Mouse (Mus musculus): ENCODE measurements around the gene Osgin1. TPM values are rescaled to one million over a fixed set of nuclear protein-coding genes. Genes with fewer than 3 reads are reported as not detected.

Osgin1 gene
- total RNA-seq, 1 experiment from 2014 or later = 9.9 TPM

DNA sequence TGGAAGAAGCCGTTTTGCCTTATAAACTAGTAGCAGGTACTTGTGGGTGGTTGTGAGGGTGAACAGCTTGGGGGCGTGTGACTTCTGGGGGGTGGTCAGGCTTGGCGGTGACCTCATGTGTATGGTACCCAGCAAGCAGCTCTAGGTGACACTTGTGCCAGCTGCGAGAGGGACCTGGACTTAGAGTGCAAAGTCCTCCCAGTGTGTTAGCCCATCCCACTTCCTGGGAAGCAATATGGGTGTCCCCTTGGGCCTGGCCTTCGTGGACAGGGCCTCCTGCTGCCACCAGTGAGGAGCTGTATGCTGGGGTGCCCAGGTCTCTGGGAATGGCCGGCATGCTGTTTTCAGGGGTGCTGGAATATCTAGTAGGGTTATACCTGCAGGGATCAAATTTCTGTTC lies 5.0 kb downstream of the Osgin1 start:
- ATAC-seq (replicated peaks; ENCODE audit: insufficient number of reproducible peaks, low FRiP score, low TSS enrichment, poor library complexity, severe bottlenecking) = no peak

DNA sequence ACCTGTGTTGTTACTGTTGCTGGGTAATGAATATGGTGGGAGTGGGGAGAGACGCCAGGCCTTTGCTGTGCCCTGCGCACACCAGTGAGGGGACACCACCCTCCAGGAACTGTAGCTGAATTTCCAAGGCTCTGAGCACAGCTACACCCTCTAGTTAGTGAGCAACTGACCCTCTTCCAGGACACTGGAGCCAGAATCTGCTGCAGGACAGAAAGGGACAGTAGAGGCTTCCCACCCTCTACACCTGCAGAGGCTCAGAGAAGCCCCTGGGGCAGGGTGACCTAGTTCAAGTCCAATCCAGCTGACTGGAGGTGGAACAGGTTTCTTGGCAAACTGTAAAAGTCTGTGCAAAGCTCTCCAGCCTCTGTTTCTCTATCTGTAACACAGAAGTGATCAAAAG lies 5.5 kb downstream of the Osgin1 start:
- ATAC-seq (replicated peaks; ENCODE audit: insufficient number of reproducible peaks, low FRiP score, low TSS enrichment, poor library complexity, severe bottlenecking) = no peak

- no peak for ATAC-seq (replicated peaks; ENCODE audit: insufficient number of reproducible peaks, low FRiP score, low TSS enrichment, poor library complexity, severe bottlenecking)
These were observed 5.9 kb downstream of the Osgin1 start for GRCm38 (mm10) chr8:119439893-119440249.

GRCm38 (mm10) chr8:119440250-119440951 lies 6.5 kb downstream of the Osgin1 start:
- ATAC-seq (replicated peaks; ENCODE audit: insufficient number of reproducible peaks, low FRiP score, low TSS enrichment, poor library complexity, severe bottlenecking) = no peak; the same call in 1 of the 2 replicates

DNA sequence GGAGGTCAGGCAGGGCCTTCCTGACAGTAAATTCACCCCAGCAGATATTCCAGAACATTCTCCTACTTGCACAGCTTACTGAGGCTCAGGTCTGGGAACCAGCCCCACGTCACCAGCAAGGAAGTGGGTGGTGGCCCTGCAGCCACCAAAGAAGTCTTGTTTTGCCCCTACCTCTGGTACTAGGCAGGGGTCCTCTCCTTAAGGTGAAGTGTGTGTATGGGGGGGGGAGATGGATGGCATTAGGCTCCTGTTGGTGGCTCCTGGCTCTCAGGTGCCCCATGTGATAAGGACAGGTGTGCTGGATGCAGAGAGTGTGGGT lies 7.0 kb downstream of the Osgin1 start:
- no peak for ATAC-seq (replicated peaks; ENCODE audit: insufficient number of reproducible peaks, low FRiP score, low TSS enrichment, poor library complexity, severe bottlenecking)

- ATAC-seq (replicated peaks; ENCODE audit: insufficient number of reproducible peaks, low FRiP score, low TSS enrichment, poor library complexity, severe bottlenecking) = 0 out of 2 replicates have a peak, but pooled peaks have one; percentile 11
These were observed 8.1 kb downstream of the Osgin1 start for GRCm38 (mm10) chr8:119442013-119442412.

DNA sequence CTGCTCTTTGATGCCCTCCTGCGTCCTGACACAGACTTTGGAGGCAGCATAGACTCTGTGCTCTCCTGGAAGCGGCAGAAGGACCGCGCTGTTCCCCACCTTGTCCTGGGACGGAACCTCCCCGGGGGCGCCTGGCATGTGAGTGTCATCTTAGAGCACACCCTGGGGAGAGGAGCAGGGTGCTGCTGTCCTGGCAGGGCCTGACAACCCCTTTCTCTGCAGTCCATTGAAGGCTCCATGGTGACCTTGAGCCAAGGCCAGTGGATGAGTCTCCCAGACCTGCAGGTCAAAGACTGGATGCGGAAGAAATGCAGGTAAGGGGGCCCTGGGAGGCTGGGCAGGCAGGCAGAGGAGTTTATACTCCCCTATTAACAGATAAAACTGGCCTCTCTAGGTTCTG lies 9.0 kb downstream of the Osgin1 start:
- ATAC-seq (replicated peaks; ENCODE audit: insufficient number of reproducible peaks, low FRiP score, low TSS enrichment, poor library complexity, severe bottlenecking) = no peak

DNA sequence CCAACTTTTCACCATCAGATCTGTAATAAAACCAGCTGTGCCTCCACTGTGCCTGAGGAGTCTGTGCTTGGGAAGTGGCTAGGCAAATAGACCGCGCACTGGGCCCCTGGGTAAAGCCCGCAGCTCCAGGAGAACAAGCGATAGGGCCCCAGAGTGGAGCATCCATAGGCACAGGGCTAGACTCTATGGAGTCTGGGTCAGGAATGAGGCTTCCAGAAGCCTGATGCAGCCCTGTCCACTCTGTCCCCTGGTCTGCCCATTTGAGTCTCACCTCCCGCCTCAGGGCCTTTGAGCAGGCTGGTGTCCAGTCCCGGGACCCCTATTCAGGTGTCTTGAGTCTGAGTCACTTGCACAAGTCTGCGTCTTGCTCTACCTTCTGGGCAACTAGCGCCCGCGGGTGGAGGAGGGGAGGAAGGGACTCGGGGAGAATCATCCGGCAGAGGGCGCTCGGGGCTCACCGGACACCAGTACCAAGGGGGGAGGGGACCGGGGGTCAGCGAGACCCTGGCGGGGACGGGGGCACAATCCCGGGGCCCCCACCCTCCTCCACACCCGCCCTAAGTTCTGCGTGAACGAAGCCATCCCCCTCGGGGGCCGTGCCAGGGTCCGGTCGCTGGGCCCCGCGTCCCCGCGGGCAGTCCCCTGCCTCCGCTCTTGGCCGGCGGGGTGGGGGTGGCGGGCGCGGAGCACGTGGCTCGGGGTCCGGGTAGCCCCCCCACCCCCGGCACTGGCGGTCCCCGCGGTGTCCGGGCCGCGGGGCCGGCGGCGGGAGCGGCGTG lies 12.5 kb downstream of the Osgin1 start, which contains the start of gene Necab2:
Gene Necab2, plus strand, starts transcription at position 509 of the 779 bp plus-strand sequence.
- no peak for ATAC-seq (replicated peaks; ENCODE audit: insufficient number of reproducible peaks, low FRiP score, low TSS enrichment, poor library complexity, severe bottlenecking)

DNA sequence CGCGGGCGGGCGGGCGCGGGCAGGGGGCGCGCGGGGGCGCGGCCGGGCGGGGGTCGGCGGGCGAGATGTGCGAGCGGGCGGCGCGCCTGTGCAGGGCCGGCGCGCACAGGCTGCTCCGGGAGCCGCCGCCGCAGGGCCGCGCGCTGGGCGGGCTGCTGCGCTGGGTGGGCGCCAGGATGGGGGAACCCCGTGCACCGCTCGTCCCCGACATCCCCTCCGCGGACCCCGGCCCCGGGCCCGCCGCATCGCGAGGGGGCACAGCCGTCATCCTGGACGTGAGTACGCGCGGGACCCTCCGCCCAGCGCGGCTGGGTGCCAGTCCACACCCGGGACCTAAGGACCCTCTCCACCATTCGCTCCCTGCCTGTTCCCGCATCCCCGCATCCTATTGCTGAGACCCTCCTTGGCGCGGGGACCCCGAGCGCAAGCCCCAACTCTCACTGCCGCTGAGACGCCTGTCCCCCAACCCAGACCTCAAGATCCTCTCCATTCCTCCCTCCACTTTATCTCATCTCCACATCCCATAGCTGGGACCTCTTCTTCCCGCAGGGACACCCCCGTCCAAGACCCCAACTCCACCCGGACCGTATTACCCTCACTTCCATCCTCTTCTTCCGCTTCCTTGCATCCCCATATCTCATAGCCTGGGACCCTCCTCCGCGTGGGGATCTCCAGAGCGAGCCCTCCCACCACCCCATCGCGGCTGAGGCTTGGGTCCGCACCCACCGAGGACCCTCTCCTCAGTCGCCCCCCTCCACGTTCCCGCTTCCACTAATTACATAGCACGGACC lies 13.3 kb downstream of the Osgin1 start:
- no peak for ATAC-seq (replicated peaks; ENCODE audit: insufficient number of reproducible peaks, low FRiP score, low TSS enrichment, poor library complexity, severe bottlenecking)

GRCm38 (mm10) chr8:119447781-119448170 lies 13.9 kb downstream of the Osgin1 start:
- no peak for ATAC-seq (replicated peaks; ENCODE audit: insufficient number of reproducible peaks, low FRiP score, low TSS enrichment, poor library complexity, severe bottlenecking)

DNA sequence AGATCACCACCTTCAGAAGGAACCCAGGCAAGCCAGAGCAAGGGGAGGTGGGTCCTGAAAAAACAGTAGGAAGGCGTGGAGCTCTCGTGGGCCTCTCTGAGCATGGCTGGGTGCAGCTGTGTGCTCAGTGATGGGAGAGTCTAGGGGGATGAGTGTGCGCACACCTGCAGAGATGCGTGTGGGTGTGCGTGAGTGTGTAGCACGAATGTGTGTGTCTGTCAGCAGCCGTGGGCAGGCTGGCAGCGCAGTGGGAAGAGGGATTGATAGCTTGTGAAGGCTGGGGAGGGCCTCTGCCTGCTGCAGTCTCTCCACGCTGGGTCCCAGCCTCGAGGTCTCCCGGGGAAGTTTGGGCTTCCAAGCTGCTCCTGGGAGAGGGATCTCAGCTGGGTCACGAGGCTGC lies 15.7 kb downstream of the Osgin1 start:
- ATAC-seq (replicated peaks; ENCODE audit: insufficient number of reproducible peaks, low FRiP score, low TSS enrichment, poor library complexity, severe bottlenecking) = no peak

DNA sequence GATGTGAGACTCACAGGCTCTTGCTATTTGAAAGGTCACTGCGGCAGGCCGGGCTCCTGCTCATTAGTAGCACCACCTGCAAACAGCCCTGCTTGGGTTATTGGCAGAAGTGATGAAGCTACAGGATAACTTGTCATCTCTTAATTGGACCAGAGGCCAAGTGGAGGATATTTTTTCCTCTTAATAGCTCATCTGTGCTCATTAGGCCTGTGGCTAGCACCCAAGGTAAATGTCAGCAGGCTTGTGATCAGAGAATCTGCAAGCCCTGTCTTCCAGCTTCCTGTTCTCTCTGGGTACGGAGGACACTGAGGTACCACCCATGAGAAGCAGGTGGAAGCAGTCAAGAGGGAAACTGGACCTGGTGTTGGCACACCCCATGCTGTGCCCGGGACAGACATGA lies 17.2 kb downstream of the Osgin1 start:
- no peak for ATAC-seq (replicated peaks; ENCODE audit: insufficient number of reproducible peaks, low FRiP score, low TSS enrichment, poor library complexity, severe bottlenecking)

- no peak for ATAC-seq (replicated peaks; ENCODE audit: insufficient number of reproducible peaks, low FRiP score, low TSS enrichment, poor library complexity, severe bottlenecking)
These were observed 19.0 kb downstream of the Osgin1 start for GRCm38 (mm10) chr8:119452919-119453318.

DNA sequence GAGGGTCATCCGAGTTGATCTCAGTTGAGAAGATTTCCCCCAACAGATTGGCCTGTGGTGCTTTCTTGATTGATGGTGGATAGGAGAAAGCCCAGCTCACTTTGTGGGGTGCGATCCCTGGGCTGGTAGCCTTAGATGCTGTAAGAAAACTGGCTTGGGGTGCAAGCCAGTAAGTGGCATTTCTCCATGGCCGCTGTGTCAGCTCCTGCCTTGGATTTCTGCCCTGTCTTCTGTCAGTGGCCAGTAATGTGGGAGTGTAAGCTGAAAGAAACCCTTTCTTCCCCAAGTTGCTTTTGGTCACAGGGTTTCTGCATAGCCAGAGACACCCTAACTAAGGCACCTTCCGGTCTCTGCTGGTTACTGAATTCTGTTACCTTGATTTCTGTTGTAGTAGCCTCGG lies 22.1 kb downstream of the Osgin1 start:
- no peak for ATAC-seq (replicated peaks; ENCODE audit: insufficient number of reproducible peaks, low FRiP score, low TSS enrichment, poor library complexity, severe bottlenecking)

- no peak for ATAC-seq (replicated peaks; ENCODE audit: insufficient number of reproducible peaks, low FRiP score, low TSS enrichment, poor library complexity, severe bottlenecking)
These were observed 25.8 kb downstream of the Osgin1 start for GRCm38 (mm10) chr8:119459724-119460123.

- ATAC-seq (replicated peaks; ENCODE audit: insufficient number of reproducible peaks, low FRiP score, low TSS enrichment, poor library complexity, severe bottlenecking) = no peak
These were observed 27.4 kb downstream of the Osgin1 start for GRCm38 (mm10) chr8:119461356-119461755.

DNA sequence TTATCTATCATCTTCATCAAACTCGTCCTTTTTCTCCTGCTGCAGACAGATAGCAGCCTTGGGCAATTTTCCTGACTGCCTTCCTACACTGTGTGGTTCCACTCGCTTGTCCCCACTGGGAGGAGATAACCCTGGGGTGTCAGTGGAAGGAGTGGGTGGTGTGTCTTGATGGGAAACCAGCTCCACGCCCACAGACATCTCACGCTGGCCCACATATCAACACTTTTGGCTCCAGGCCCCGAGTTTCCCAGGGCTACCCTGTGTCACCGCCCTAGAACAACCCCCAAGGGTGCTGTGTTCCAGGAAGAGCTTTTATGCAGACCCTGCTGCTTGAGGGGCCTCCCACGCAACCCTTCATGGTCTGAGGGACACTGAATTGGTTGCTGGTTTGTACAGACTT lies 29.8 kb downstream of the Osgin1 start:
- ATAC-seq (replicated peaks; ENCODE audit: insufficient number of reproducible peaks, low FRiP score, low TSS enrichment, poor library complexity, severe bottlenecking) = no peak

DNA sequence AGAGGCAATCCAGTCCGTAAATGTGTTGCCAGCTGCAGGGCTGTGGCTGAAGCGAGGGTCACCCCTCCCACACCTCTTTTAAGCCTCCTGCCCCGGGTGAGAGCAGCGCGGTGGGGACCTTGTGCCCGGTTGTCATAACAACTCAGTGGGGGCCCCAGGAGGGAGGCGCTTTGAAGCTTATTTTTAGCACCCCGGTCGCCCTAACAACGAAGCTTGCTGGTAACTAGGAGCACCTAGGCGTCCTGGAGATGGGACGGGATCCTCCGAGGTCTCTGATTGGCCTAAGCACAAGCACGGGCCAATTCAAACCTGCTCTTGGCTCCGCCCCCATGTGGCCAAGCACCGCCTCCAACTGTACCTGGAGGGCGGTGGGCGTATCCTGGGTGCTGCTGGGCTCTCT lies 32.2 kb downstream of the Osgin1 start:
- no peak for ATAC-seq (replicated peaks; ENCODE audit: insufficient number of reproducible peaks, low FRiP score, low TSS enrichment, poor library complexity, severe bottlenecking)

DNA sequence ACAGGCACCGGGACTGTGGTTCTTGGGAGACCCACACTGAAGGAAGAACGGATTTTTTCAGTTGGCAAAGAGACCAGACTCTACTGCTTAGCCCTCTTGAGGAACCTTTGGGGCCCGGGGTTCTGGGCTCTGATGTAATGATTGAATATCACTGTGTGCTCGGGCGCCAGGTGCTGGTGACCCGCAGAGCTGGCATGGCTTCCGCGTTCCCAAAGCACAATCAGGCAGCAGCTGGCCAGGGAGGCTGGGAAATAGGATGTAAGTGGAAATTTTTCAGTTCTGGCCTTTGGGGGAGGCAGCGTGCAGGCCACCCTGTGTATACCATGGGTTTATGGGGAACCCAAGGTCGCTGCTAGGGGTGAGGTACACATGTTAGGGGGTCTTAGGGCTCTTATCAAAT lies 32.9 kb downstream of the Osgin1 start:
- no peak for ATAC-seq (replicated peaks; ENCODE audit: insufficient number of reproducible peaks, low FRiP score, low TSS enrichment, poor library complexity, severe bottlenecking)

DNA sequence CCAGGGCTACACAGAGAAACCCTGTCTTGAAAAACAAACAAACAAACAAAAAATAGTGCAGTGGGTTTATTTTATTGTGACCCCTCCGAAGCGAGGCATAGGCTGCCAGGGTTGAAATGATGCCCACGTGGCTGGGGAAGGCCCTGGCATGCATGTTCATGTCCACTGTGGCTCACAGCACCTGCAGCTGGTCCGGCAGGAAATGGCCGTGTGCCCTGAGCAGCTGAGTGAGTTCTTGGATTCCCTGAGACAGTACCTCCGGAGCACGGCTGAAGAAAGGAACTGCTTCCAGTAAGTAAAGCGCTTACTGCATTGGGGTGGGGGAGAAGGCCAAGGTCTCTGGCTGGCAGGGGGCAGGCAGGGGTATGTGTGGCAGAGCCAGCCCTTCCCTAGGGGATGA lies 34.2 kb downstream of the Osgin1 start:
- no peak for ATAC-seq (replicated peaks; ENCODE audit: insufficient number of reproducible peaks, low FRiP score, low TSS enrichment, poor library complexity, severe bottlenecking)

Measured in monocyte, adult 5-6 weeks (primary cell).